Mouse (Mus musculus) pancreas, adult 10 weeks (tissue): ENCODE data around the gene Stx1a. TPM values are rescaled to one million over a fixed set of nuclear protein-coding genes. Genes with fewer than 3 reads are reported as not detected.

ENCODE experiments used
- polyA plus RNA-seq: library from polyadenylated mRNA; stranded (reverse); fragments of 350-450 nt; fragmentation: Illumina TruSeq; extraction: RNeasy Lipid Tissue Mini Kit (QIAGEN cat#74804); gene quantifications from one replicate; pipeline ENCODE4 v1.2.3, GENCODE M21; 2015; ENCODE audit warnings: low read depth, low replicate concordance; ENCODE audit not compliant: insufficient read depth

The Stx1a gene
- 5.5 TPM for polyA plus RNA-seq

DNA sequence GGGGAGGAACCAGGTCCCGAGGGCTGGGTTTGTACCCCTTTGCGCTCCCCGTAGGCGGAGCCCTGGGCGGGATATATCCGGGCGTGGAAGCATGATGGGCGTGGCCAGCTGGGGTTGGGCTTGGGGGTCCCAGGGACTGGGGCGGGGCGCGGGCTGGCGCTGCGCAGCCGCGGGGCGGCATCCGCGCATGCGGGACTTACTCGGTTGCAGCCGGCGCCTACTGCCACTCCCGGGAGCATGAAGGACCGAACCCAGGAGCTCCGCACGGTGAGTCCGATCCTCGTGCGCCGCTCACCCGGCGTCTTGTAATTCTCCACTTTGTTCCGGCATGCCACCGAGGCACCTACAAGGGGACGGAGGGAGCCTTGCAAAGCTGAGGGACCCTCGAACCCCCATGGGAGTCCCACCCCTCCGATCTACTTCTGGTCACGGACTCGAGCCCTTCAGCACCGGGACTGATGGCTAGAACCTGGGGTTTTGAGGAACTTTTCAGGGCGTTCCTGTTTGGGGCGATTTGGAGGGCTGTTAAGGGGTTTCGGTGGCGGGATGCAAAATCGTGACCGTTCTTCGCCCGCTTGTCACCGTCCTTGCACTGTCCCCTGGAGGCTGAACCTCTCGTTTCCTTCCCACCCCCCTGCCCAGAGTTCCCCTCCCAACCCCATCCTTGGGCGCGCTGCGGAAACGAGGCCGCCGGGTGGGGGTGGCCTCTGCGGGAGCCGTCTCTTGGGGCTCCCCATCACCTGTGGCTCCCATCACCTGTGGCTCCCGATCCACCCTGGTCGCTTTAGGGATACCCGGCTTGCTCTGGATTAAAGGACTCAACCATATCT, at the start of gene Stx1a:
Gene Stx1a (plus strand): TSS at position 139 of the 830 bp plus-strand sequence.

DNA sequence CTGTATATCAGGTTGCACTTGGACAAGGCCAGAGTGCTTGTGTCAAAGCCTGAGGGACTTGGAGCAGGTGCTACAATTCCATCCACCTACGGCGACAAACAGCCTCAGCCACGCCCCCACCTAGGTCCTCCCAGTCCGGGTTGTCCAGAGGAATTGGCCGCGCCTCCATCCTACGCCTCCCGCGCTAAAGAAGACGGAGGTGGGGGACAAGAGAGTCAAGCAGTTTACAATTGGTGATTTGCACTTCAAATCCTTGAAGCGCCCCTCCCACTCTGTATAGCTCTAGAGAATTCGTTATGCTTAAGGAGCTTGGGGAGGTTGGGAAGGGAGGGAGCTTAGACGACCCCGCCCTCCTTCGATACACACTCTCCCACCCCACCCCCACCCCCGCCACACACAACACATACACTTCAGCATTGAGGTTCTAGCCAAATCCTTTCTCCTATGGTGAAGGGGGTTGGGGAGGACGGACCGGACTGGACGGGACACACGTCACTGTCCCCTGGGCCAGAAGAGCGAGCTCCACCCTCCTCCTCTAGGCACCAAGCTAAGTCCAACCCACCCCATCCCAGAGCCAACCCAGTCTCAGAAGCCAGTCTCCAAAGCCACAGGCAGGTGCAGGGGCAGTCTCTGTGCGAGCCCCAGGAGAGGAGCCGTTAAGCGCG, 37.5 kb upstream of the Stx1a start, which contains the start of gene Cldn3:
Gene Cldn3 (plus strand): TSS at position 582 of the 665 bp plus-strand sequence.

DNA sequence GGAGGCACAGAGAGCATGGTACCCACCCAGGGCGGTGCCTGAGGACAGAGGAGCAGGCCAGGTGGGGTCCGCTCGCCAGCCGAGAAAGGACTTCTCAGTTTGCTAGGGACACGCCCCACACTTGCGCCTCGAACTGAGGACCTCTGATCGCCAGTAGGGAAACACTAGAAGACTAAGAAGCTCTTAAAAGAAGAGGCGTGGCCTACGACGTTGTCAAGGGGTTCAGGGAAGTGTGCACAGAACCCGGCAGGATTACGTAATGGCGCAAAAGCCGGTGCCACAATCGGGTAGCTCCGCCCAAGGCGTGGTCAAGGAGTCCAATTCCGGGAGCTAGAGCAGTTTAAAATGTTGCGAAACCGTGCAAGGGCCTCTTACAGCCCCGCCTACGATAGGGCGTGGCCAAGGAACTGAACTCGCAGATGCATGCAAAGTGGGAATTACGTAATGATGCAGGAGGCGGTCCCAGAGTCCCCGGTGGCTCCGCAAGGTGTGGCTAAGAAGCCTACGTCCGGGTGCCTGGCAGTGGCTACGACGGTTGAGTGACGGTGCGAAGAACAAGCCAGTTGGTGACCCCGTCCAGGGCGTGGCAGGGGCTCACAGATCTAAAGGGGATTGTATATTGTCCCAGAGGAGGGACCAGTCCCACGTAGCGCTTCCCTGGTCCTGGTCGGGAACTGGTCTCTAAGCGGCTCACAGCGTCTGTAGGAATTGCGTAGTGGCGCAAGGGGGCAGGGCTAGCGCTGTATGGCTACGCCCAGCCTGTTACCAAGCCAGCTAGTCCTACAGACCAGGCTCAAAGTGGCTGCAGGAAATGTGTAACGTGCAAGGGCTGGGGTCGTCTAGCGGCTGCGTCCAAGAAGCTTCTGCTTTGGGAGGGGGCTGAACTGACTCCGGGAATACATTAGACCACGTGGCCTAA, 14.4 kb upstream of the Stx1a start, which contains the start of gene Abhd11:
Gene Abhd11 (plus strand): TSS at position 482 of the 919 bp plus-strand sequence.

DNA sequence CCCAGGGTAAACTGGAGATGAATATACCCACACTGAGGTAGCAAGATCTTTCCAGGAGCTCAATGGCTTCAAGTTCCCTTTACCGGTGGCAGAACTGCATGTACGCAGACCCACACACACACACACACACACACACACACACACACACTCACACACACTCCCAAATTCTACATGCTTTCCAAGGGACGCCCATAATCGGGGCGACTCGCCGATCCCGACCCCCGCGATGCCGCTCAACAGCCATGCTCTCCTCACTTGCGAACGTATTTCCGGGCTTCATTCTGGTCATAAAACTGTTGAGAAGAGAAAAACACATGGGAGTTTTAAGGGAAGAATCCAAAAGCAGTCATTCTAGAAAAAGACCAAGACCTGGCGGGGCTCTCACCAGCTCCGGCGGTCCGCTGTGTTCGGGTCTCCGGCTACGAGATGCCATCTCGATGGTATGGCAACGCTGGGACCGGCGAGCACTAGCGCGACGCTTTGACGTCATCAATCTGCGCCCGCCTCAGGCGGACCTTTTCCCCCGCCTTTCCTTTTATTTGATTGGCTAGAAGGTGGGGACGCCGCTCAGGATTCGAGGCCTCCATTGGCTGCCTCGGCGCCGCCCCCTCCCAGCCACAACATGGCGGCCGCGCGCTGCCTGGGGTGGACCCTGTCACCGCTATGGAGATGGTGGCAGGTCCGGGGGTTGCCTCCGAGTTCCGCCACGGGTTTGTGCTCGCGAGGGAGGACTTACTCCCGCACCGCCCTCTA, 40.5 kb downstream of the Stx1a start, which contains the start of gene Dnajc30:
Gene Dnajc30 (plus strand): TSS at position 574 of the 753 bp plus-strand sequence.

DNA sequence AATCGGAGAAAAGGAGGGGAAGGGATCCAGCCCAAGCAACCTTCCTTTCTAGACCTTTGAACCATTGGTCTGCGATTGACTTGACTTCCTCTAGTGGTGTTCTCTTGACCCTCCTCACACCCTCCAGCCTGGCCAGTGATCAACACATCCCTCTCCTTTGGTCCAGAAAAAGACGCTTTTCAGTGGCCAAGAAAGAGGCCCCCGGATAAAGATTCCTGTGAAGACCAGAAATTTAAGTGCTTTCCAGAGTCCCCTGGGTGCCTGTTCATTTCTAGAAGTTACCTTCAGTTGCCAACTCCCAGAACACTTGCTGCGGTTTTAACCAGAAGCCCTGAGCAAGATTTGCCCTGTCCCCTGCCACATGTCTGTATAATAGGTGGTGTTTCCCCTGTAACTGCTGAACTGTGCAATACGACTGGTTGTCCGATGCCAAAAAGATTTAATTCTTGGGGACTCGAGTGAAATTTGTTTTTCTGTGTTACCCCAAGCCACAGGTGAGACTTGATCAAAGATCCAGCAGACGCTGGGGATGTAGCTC, 41.7 kb downstream of the Stx1a start, which contains the start of gene Bud23:
Gene Bud23 (minus strand): TSS at position 51 of the 538 bp plus-strand sequence.

DNA sequence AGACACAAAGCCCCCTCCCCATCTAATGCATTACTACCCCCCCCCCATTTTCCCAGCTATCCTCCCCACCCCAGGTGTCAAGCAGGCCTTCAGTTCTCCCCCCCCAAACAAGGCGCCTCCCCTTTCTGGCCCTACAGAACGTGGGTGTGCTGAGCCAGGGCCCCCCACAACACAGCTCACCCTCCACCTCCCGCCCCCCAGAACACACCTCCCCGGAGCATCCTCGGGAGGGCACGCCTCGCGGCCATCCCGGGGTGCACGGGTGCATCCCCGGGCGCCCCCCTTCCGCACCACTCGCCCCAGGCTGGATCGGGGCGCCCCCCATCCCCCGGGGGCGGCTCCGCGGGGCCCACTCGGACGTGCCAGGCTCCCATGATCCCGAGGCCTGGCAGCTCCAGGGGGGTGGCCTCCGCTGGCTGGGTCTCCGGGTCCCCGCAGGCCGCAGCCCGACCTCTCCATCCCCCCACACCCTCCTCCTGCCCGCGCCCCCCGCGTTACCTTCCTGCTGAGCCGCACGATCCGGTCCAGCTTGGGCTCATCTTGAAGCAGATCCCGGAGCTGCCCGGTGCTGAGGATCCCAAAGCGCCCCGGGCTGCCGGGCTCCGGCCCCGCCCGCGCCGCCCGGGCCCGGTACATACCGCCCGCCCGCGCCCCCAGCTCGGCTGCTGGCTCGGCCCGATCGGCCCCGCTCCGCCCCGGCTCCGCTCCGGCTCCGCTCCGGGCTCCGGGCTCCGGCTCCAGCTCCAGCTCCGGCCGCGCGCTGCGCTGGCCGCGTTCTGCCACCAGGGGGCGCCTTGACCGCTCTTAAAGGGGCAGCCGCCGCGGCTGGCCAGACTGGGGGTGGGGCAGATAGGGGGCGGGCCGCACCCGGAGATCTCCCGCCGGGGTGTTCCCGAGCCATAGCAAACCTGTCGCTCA, 54.5 kb downstream of the Stx1a start, which contains the start of gene Vps37d:
Gene Vps37d (minus strand): TSS at position 703 of the 918 bp plus-strand sequence.

DNA sequence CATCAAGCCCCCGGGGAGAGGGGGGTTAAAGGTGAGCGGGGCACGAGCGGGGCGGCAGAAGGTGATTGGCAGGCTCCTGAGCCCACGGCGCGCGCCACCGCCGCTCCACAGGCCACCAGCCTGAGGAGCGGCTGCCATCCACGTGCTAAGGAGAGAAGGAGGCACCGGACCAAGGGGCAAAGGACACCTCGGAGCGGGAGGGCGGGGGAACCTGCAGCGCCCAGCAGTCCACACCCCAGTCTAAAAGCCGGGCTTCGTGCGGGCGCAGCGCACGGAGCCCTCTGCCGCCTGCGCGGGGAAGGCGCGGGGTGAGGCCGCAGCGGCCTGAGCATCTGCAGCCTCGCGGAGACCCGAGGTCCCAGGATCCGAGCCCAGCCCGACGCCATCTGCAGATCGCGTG, 66.4 kb downstream of the Stx1a start, which contains the start of gene Mlxipl:
Gene Mlxipl (plus strand): TSS at position 238 of the 400 bp plus-strand sequence.

Other genes starting within 250 kb of the Stx1a start
- gene Tmem270, start 116.7 kb upstream of the Stx1a start, polyA plus RNA-seq = not detected
- gene Cldn13, start 108.0 kb upstream of the Stx1a start, polyA plus RNA-seq = not detected
- gene Mettl27, start 91.1 kb upstream of the Stx1a start, polyA plus RNA-seq = 2.3 TPM
- gene Cldn4, start 76.5 kb upstream of the Stx1a start, polyA plus RNA-seq = 3.9 TPM
- 25.9 TPM for gene Cldn3, start 37.3 kb upstream of the Stx1a start, polyA plus RNA-seq
- gene Abhd11, start 14.3 kb upstream of the Stx1a start, polyA plus RNA-seq = 23.5 TPM
- 7.2 TPM for gene Dnajc30, start 40.7 kb downstream of the Stx1a start, polyA plus RNA-seq
- gene Bud23, start 41.5 kb downstream of the Stx1a start, polyA plus RNA-seq = 23.0 TPM
- gene Vps37d, start 54.8 kb downstream of the Stx1a start, polyA plus RNA-seq = 0.74 TPM
- 31.5 TPM for gene Mlxipl, start 66.4 kb downstream of the Stx1a start, polyA plus RNA-seq
- gene Tbl2, start 126.2 kb downstream of the Stx1a start, polyA plus RNA-seq = 4.1 TPM
- gene Bcl7b, start 144.8 kb downstream of the Stx1a start, polyA plus RNA-seq = 10.6 TPM
- 13.8 TPM for gene Baz1b, start 163.8 kb downstream of the Stx1a start, polyA plus RNA-seq
- gene Fzd9, start 227.7 kb downstream of the Stx1a start, polyA plus RNA-seq = not detected